Mouse (Mus musculus) kidney, embryonic 15.5 days (tissue): ENCODE data around the gene Foxn3. TPM values are rescaled to one million over a fixed set of nuclear protein-coding genes. Genes with fewer than 3 reads are reported as not detected.

ENCODE experiments used
- ATAC-seq: fragments of 200-750 bp; cut with Nextera tagmentation; replicated peaks from 2 replicates; pipeline ENCODE4 v1.8.0; 2017; ENCODE audit warnings: moderate TSS enrichment; ENCODE audit not compliant: low FRiP score
- H3K27ac ChIP-seq: fragments of 300-500 bp; sonication (generic); 2 replicates; pipeline ENCODE4 v1.5.1; 2015; ENCODE audit warnings: mild to moderate bottlenecking, inconsistent platforms
- H3K27me3 ChIP-seq: fragments of 300-500 bp; sonication (generic); 2 replicates; pipeline ENCODE4 v1.6.1; 2015; ENCODE audit warnings: inconsistent platforms
- H3K36me3 ChIP-seq: fragments of 300-500 bp; sonication (generic); 2 replicates; pipeline ENCODE4 v1.6.1; 2015; ENCODE audit warnings: inconsistent platforms
- H3K4me1 ChIP-seq: fragments of 300-500 bp; sonication (generic); 2 replicates; pipeline ENCODE4 v1.6.1; 2015; ENCODE audit warnings: inconsistent platforms
- H3K4me2 ChIP-seq: fragments of 300-500 bp; sonication (generic); 2 replicates; pipeline ENCODE4 v1.6.1; 2015; ENCODE audit warnings: moderate library complexity, mild to moderate bottlenecking, inconsistent platforms
- H3K4me3 ChIP-seq: fragments of 300-500 bp; sonication (generic); replicated peaks from 2 replicates; pipeline ENCODE4 v1.5.1; 2015; ENCODE audit warnings: mild to moderate bottlenecking, inconsistent platforms
- H3K9ac ChIP-seq: fragments of 300-500 bp; sonication (generic); 2 replicates; pipeline ENCODE4 v1.6.1; 2015; ENCODE audit warnings: mild to moderate bottlenecking, inconsistent platforms
- H3K9me3 ChIP-seq: fragments of 300-500 bp; sonication (generic); replicated peaks from 2 replicates; pipeline ENCODE4 v1.6.1; 2016; ENCODE audit warnings: inconsistent platforms
- WGBS: fragments of 180-500 bp; shearing (Covaris S2); methylation state at CpG from one replicate; pipeline ENCODE4 v1.1.7; 2015; ENCODE audit warnings: mixed read lengths; 5-methylcytosine and 5-hydroxymethylcytosine counted together
- polyA plus RNA-seq: library from polyadenylated mRNA; unstranded; fragments of >200 nt; fragmentation: Nextera tagmentation; extraction: Ambion mirVana; gene quantifications from 2 replicates; pipeline ENCODE4 v1.2.1, GENCODE M21; 2015

Gene Foxn3
- polyA plus RNA-seq, 1 experiment from 2014 or later = 65.7 TPM

DNA sequence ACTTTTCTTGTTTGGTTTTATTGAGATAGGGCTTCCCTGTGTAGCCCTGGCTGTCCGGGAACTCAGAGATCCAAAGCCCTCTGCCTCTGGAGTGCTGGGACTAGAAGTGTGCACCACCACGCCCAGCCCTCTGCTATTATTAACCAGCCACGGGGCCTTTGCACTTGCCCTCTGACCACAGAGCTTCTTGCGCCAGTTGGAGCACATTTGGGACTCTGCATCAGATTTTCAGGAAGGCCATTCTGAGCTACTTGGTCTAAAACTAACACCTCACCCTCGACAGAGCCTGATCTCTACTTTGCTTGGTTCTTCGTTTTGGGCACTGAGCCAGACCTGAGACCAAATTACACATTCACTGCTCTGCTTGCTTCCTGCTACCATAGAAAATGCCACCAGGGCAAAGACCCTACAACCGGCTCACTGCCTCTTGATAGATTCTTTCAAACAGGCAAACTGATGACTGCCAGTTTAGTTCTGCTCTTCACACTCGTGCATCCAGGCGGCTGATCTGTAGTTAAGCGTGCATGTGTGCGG lies 301.2 kb downstream of the Foxn3 start:
- H3K36me3 ChIP-seq = no peaks in the 10 kb centered on the region
- H3K4me2 ChIP-seq = no peak overlapping the region
- H3K27ac ChIP-seq = no peak overlapping the region
- 79% methylated on average over 11 of the region's 11 CpGs for WGBS
- no peak overlapping the region for H3K4me3 ChIP-seq
- no peak for ATAC-seq
- H3K4me1 ChIP-seq = peaks cover 37% of the 10 kb centered on the region
- H3K9me3 ChIP-seq = no peaks in the 10 kb centered on the region
- no peaks in the 10 kb centered on the region for H3K27me3 ChIP-seq
- H3K9ac ChIP-seq = no peak overlapping the region

DNA sequence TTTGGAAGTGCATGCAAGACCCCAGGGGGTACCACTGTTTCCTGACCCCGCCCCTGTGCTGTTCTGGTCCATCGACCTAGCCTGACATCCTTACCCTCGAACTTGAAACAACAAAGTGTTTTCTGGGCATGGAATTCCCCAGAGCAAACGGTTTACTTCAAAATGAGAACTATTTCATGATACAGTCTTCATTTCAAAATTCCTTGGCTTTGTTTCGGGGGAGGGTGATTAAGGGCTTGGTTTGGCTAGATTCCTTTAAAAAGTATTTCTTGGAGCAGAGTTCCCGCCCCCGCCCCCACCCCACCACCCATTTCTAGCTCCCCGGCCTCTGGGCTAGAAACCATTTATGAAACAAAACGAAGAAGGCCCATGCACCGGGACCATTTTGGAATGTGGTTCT lies 303.2 kb downstream of the Foxn3 start:
- Histone ChIP-seq H3K9ac (no peak overlapping the region), H3K36me3 (no peaks in the 10 kb centered on the region), H3K4me3 (no peak overlapping the region), H3K27me3 (no peaks in the 10 kb centered on the region), H3K4me2 (no peak overlapping the region), H3K27ac (0 out of 2 replicates have a peak overlapping the region, but pooled peaks have one; percentile 54), H3K4me1 (peaks cover 42% of the 10 kb centered on the region), H3K9me3 (no peaks in the 10 kb centered on the region)
- ATAC-seq = no peak
- 45% methylated on average over 10 of the region's 10 CpGs for WGBS

DNA sequence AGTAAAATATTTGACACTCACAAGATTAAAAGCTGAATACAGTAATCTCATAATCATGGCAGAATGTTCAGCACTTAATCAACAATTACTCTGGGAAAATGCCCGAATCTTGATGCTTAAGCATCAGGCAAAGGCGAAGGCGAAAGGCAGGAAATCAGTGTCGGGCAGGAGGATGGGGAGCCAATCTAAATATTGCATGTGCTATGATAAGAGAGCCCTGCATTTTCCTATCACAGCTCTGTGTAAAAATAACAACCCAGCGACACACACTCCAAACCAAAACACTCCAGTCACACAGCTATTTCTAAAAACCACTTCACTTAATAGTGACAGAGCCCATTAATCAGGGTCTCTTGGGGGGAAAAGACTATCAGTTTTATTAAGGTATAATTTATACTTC lies 305.8 kb downstream of the Foxn3 start:
- H3K4me2 ChIP-seq = no peak overlapping the region
- 52% methylated on average over 5 of the region's 5 CpGs for WGBS
- peaks cover 41% of the 10 kb centered on the region for H3K4me1 ChIP-seq
- no peak overlapping the region for H3K9ac ChIP-seq
- H3K9me3 ChIP-seq = no peaks in the 10 kb centered on the region
- no peaks in the 10 kb centered on the region for H3K36me3 ChIP-seq
- no peak for ATAC-seq
- H3K27me3 ChIP-seq = no peaks in the 10 kb centered on the region
- H3K4me3 ChIP-seq = no peak overlapping the region
- H3K27ac ChIP-seq = no peak overlapping the region

DNA sequence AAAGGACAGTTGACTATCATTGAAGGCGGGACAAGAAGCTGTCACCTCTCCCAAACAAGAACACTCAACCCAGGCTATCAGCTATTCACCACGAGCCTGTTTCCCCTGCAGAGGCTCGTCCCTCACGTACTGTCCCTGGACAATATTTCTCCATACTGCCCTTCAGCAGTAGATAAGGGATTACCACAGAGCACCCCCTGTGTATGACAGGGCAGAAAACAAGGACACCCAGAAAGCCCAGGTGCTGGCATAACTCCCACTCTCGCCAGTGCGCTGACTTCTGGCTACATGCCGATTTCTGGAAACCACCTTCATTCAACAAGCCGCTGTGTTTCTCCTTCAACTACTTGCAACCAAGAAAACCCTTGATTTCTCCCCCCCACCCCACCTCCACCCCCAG lies 306.4 kb downstream of the Foxn3 start:
- Histone ChIP-seq H3K4me1 (peaks cover 37% of the 10 kb centered on the region), H3K36me3 (no peaks in the 10 kb centered on the region), H3K9ac (no peak overlapping the region), H3K4me3 (no peak overlapping the region), H3K27ac (no peak overlapping the region), H3K27me3 (no peaks in the 10 kb centered on the region), H3K9me3 (no peaks in the 10 kb centered on the region), H3K4me2 (no peak overlapping the region)
- ATAC-seq = no peak
- WGBS = 79% methylated on average over 8 of the region's 8 CpGs

DNA sequence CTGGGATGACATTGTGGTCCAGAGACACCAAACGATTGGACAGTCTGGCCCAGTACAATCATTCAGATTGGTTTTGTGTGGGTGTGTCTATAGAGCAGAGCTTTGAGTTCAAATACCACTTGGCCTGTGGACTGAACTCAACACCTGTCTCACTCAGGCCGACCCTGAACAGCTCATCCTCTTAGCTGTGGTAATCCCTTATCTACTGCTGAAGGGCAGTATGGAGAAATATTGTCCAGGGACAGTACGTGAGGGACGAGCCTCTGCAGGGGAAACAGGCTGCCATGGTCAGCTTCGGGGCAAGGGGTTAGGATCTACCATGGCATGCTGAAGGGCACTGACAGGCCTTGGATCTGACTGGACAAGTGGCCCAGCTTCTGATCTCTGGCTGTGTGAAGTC lies 306.9 kb downstream of the Foxn3 start:
- Histone ChIP-seq H3K27ac (no peak overlapping the region), H3K4me3 (no peak overlapping the region), H3K27me3 (no peaks in the 10 kb centered on the region), H3K36me3 (no peaks in the 10 kb centered on the region), H3K4me1 (peaks cover 37% of the 10 kb centered on the region), H3K4me2 (no peak overlapping the region), H3K9me3 (no peaks in the 10 kb centered on the region), H3K9ac (no peak overlapping the region)
- 89% methylated on average over 5 of the region's 5 CpGs for WGBS
- no peak for ATAC-seq

DNA sequence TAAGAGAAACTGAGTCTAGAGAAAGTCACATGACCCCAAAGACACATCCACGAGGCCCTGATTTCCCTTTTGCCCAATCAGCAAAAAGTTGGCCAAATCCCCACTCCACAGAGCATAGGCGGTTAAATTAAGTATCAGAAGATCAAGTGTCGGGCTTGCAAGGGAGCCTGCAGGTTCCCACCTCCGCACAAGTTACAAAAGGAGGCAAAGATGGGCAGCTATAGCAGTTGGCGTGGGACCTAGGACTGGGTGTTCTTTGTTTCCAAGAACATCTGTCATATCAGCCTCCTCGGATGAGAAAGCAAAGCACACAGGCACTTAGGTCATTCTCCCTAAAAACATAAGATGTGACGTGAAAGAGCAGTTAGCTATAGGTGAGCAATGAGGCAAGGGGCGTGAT lies 308.9 kb downstream of the Foxn3 start:
- Histone ChIP-seq H3K4me1 (peaks cover 20% of the 10 kb centered on the region), H3K27me3 (no peaks in the 10 kb centered on the region), H3K4me2 (no peak overlapping the region), H3K9me3 (no peaks in the 10 kb centered on the region), H3K36me3 (no peaks in the 10 kb centered on the region), H3K9ac (no peak overlapping the region), H3K27ac (no peak overlapping the region), H3K4me3 (no peak overlapping the region)
- no peak for ATAC-seq
- WGBS = 81% methylated on average over 8 of the region's 8 CpGs

DNA sequence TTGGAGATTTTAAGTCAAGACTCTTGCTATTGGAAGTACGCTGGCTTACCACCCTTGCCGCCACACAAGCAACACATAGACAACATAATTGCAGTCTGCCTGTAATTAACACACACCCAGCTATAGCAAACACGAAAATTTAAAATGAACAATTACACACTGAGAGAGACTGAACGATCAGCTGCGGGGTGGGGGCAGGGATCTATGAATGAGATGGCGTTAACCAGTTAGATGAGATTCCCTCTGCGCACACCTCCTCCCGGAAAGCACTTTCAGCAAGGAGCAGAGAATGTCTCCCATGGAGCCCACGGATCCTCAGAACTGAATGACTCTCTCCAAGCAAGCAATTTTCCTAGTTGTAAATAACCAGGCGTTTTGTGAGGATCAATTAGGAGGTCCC lies 309.8 kb downstream of the Foxn3 start:
- H3K27me3 ChIP-seq = no peaks in the 10 kb centered on the region
- peaks cover 14% of the 10 kb centered on the region for H3K4me1 ChIP-seq
- H3K9ac ChIP-seq = no peak overlapping the region
- H3K4me3 ChIP-seq = no peak overlapping the region
- no peak overlapping the region for H3K4me2 ChIP-seq
- 86% methylated on average over 10 of the region's 10 CpGs for WGBS
- no peak for ATAC-seq
- no peaks in the 10 kb centered on the region for H3K36me3 ChIP-seq
- H3K27ac ChIP-seq = no peak overlapping the region
- no peaks in the 10 kb centered on the region for H3K9me3 ChIP-seq

DNA sequence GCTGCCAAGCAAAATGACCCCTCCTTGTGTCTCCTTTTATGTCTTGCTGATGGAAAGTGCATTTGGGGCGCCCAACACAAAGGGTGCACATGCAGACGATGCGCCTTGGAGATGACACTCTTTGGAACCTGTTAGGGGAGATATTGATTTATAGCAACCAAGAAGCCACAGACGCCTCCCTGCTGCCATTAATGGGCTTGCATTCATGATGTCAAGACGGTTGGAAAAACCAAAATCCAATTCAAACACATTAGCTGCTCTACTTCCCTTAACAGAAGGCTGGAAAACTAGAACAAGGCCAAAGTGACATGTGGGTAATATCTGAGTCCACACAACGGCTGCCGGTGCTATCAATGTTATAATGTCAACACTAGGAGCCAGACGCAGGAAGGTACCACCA lies 314.8 kb downstream of the Foxn3 start:
- 86% methylated on average over 8 of the region's 8 CpGs for WGBS
- H3K9me3 ChIP-seq = no peaks in the 10 kb centered on the region
- H3K9ac ChIP-seq = no peak overlapping the region
- H3K4me3 ChIP-seq = no peak overlapping the region
- peaks cover 8% of the 10 kb centered on the region; the same call in 1 of the 2 replicates for H3K4me1 ChIP-seq
- no peak for ATAC-seq
- H3K27me3 ChIP-seq = no peaks in the 10 kb centered on the region
- H3K4me2 ChIP-seq = no peak overlapping the region
- H3K36me3 ChIP-seq = no peaks in the 10 kb centered on the region
- H3K27ac ChIP-seq = no peak overlapping the region

DNA sequence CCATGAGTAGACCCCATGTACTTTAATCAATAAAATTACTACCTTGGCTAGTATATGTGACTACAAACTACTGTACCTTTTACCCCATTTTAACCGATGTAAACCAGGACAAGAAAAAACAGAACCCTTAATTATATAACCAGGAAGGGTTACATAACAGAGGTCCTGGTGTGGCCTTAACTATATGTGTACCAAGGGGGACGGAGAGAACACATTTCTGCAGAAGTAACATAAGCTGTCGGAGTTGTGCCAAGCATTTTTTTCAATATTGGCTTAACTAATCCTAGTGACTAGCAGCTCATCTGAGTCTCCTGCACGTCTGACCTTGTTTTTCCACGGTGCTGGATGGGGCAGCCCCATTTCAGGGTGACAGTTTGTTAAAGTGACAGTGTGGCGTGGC lies 315.4 kb downstream of the Foxn3 start:
- H3K9ac ChIP-seq = no peak overlapping the region
- no peak for ATAC-seq
- WGBS = 64% methylated on average over 6 of the region's 6 CpGs

DNA sequence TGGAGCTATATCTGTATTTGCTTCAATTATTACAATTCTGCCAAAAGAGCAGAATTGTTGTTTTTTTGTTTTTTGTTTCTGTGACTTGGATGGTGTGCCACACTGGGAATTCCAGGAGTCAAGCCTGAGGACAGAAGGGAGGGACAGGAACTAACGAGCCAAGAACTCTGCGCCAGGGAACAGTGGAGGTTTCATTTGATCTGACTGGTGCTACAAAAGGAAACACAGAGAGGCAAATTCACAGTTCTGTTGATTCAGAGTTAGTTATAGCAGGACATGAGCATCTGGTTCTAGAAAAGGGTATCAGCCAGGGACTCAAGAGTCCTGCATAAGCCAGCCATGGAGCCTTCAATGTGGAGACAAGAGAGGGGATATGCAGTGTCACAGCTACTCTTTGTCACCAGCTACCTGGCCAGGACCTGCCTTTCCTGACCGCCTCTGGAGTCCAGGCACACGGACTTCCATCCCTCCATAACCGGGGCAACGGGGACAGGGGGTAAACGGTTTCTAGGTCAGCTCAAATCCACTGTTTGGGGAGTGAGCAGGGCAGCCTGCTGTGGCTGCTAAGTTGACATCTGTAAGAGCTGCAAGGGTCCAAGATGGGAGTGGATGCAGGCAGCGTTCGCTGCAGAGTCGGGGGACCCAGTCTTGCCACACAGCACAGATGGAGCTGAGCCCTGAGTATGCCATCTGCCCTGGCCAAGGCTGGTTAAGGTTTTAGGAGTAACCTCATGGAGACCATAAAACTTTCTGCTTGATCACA lies 316.2 kb downstream of the Foxn3 start:
- no peaks in the 10 kb centered on the region for H3K27me3 ChIP-seq
- H3K36me3 ChIP-seq = no peaks in the 10 kb centered on the region
- H3K9me3 ChIP-seq = no peaks in the 10 kb centered on the region
- ATAC-seq = peak; percentile 46; the same call in 1 of the 2 replicates
- 68% methylated on average over 10 of the region's 10 CpGs for WGBS
- H3K27ac ChIP-seq = no peak overlapping the region
- H3K4me2 ChIP-seq = no peak overlapping the region
- peaks cover 8% of the 10 kb centered on the region; the same call in 1 of the 2 replicates for H3K4me1 ChIP-seq
- no peak overlapping the region for H3K9ac ChIP-seq
- no peak overlapping the region for H3K4me3 ChIP-seq

More for the DNA sequence above, 315.4 kb downstream of the Foxn3 start:
- H3K4me3 ChIP-seq = no peak overlapping the region
- no peaks in the 10 kb centered on the region for H3K36me3 ChIP-seq
- no peaks in the 10 kb centered on the region for H3K9me3 ChIP-seq
- H3K4me2 ChIP-seq = no peak overlapping the region
- peaks cover 8% of the 10 kb centered on the region; the same call in 1 of the 2 replicates for H3K4me1 ChIP-seq
- no peak overlapping the region for H3K27ac ChIP-seq
- no peaks in the 10 kb centered on the region for H3K27me3 ChIP-seq

DNA sequence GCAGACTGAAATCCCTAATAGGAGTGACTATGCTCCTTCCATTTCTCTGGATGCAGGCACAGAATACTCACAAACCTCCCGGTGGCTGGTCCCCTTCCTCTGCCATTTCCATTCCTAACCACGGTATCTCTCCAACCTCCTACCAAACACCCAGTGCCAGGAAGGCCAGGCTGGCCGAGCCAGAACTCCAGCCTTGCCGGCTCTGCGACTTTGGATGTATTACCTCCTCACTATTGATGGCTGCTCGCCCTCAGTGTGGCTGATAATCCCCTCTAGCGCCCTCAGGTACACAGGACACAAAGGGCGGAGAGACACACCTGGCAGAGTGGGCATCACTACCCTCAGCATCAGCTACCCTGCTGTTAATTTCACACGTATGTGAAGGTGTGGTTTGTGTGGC lies 318.7 kb downstream of the Foxn3 start:
- Histone ChIP-seq H3K4me2 (no peak overlapping the region), H3K4me1 (peaks cover 10% of the 10 kb centered on the region; the same call in 1 of the 2 replicates), H3K27me3 (no peaks in the 10 kb centered on the region), H3K9me3 (no peaks in the 10 kb centered on the region), H3K9ac (no peak overlapping the region), H3K27ac (no peak overlapping the region), H3K36me3 (no peaks in the 10 kb centered on the region), H3K4me3 (no peak overlapping the region)
- WGBS = 91% methylated on average over 9 of the region's 9 CpGs
- no peak for ATAC-seq

DNA sequence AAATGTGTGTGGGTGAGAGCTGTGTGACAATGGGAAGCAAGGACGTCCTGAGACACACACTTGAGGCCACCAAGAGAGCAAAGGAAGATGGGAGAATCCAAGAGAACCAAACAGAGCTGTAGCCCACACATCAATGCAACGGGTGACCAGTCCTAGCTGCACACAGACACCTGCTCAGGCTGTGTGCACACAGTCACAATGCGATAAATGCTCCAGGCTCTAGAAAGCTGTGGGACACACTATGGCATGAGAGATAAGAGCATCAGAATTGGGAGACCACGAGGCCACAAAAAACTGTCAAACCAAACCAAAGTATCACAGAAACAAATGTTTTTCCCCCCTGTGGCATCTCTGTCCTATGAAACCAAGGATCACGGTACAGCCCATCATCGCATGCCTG lies 319.1 kb downstream of the Foxn3 start:
- H3K4me1 ChIP-seq = peaks cover 12% of the 10 kb centered on the region; the same call in 1 of the 2 replicates
- H3K4me3 ChIP-seq = no peak overlapping the region
- no peaks in the 10 kb centered on the region for H3K9me3 ChIP-seq
- ATAC-seq = no peak
- H3K4me2 ChIP-seq = no peak overlapping the region
- H3K27me3 ChIP-seq = no peaks in the 10 kb centered on the region
- H3K36me3 ChIP-seq = no peaks in the 10 kb centered on the region
- H3K9ac ChIP-seq = no peak overlapping the region
- WGBS = 88% methylated on average over 6 of the region's 6 CpGs
- no peak overlapping the region for H3K27ac ChIP-seq
